Mouse (Mus musculus): ENCODE data around the gene Skp2. TPM values are rescaled to one million over a fixed set of nuclear protein-coding genes. Genes with fewer than 3 reads are reported as not detected.

Gene Skp2
- polyA plus RNA-seq, 1 experiment from 2014 or later, result 29.4 TPM

DNA sequence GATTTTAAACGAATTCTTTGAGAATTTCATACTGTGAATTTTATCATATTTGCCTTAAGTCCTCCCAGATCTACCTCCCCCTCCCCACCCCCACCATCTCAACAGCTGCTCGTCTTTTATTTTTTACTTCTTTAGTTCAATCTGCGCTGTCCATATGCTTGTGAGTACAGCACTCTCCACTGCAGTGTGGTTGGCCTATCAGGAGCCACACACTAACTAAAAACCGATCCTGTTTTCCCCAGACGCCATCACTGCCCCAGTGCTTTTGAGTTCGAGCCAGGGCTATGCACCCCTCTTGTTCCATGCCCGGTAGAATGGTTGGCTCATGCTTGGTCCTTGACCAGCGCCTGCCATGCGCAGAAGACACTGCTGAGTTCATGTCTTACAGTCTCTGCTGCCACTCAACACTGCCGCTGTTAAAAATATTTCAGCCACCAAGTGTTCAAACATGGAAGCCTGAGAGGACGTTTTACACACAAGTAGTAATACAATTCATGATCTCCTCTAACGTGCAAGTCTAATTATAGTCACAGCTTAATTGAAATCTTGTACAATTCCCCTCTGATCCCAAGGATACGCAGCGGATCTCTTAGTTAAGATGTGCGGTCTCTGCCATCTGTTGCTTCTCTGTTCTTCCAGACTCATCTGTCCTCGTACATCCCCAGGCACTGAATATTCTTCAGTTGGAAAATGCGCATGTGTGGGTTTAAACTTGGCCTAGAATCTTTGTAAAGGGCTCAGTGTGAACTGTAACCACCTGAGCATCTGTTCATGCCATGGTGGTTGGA, 67.1 kb downstream of the Skp2 start:
- no peak for ATAC-seq (ENCODE audit: extremely low read depth, insufficient number of reproducible peaks, low FRiP score, low TSS enrichment)
- Histone ChIP-seq H3K36me3 (peaks cover 70% of the 10 kb centered on the region), H3K4me1 (peaks cover 55% of the 10 kb centered on the region), H3K9me3 (no peaks in the 10 kb centered on the region), H3K4me2 (no peak overlapping the region), H3K27ac (replicated peaks) (no peak overlapping the region; the same call in 1 of the 2 replicates), H3K4me3 (no peak overlapping the region), H3K9ac (no peak overlapping the region), H3K27me3 (replicated peaks) (no peaks in the 10 kb centered on the region)
- WGBS, result 83% methylated on average over 17 of the region's 17 CpGs

DNA sequence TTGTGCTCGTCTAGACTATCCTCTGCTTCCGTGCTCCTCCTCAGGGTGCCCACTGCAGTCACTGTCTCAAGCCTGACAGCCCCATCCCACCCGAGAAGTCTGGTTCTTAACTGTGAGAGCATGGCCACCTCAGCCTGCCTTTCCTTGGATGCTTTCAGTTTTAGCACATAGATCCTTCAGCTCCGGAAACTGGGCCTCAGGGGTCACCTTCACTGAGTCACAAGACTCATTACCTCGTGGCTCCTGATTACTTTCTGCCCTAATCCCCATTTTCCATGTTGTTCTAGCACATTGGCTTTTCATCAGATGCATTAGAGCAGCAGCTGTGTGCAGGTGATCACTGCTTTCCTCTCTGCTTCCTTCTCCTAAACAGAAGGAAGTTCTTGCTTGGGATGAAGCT, 67.8 kb downstream of the Skp2 start:
- no peak for ATAC-seq (ENCODE audit: extremely low read depth, insufficient number of reproducible peaks, low FRiP score, low TSS enrichment)
- Histone ChIP-seq H3K4me1 (peaks cover 60% of the 10 kb centered on the region), H3K4me3 (no peak overlapping the region), H3K4me2 (peak overlapping the region; percentile 25), H3K9ac (0 out of 2 replicates have a peak overlapping the region, but pooled peaks have one; percentile 25), H3K9me3 (no peaks in the 10 kb centered on the region), H3K36me3 (peaks cover 63% of the 10 kb centered on the region), H3K27ac (replicated peaks) (peak overlapping the region; percentile 65), H3K27me3 (replicated peaks) (no peaks in the 10 kb centered on the region)
- 66% methylated on average over 5 of the region's 5 CpGs for WGBS

DNA sequence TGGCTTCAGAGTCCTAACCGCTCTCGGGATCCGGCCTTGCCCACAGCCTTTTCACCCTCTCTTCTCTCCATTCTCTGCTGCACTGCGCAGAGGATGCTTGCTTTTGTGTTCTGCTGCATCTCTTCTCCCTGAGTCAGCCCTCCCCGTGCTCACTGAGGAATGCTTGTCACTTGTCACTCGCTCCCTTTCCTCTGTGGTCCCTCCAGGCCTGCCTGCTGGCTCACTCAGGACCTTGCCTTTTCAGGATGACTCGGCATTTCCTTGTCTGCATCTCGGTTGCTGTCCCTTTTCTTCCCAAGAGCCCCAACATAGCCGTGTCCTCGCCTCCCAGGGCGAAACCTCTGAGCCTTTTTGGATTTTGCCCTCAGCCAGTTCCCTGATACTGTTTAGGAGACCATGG, 68.4 kb downstream of the Skp2 start:
- Histone ChIP-seq H3K36me3 (peaks cover 61% of the 10 kb centered on the region), H3K9me3 (no peaks in the 10 kb centered on the region), H3K9ac (no peak overlapping the region), H3K4me2 (peak overlapping the region; percentile 25), H3K27ac (replicated peaks) (peak overlapping the region; percentile 65), H3K4me1 (peaks cover 64% of the 10 kb centered on the region), H3K27me3 (replicated peaks) (no peaks in the 10 kb centered on the region), H3K4me3 (no peak overlapping the region)
- peak; percentile 68 for ATAC-seq (ENCODE audit: extremely low read depth, insufficient number of reproducible peaks, low FRiP score, low TSS enrichment)
- 29% methylated on average over 11 of the region's 11 CpGs for WGBS

DNA sequence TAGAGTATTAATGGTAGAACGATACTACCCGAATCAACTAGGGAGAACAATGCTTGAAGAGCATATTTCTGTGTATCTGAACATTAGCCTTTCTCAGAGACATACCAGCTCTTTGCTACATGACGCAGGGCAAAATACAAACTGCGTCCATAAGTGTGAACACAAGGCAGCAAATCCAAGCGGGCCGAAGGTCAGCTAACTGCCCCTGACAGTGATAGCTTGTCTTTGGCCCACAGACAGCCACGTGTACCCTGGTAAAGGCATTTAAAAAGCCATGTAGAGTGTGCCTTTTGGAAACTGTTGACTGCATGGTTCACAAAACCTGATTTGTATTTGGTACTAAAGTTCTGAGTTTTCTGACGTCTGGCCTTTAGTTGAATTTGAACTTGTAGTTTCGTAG, 72.5 kb downstream of the Skp2 start:
- peaks cover 27% of the 10 kb centered on the region for H3K36me3 ChIP-seq
- H3K9me3 ChIP-seq, result no peaks in the 10 kb centered on the region
- no peak overlapping the region for H3K9ac ChIP-seq
- H3K4me3 ChIP-seq, result no peak overlapping the region
- 72% methylated on average over 9 of the region's 9 CpGs for WGBS
- ATAC-seq (ENCODE audit: extremely low read depth, insufficient number of reproducible peaks, low FRiP score, low TSS enrichment), result no peak
- peak overlapping the region; percentile 6; the same call in 1 of the 2 replicates for H3K4me2 ChIP-seq
- H3K27me3 ChIP-seq (replicated peaks), result no peaks in the 10 kb centered on the region
- H3K4me1 ChIP-seq, result peaks cover 80% of the 10 kb centered on the region
- H3K27ac ChIP-seq (replicated peaks), result 0 out of 2 replicates have a peak overlapping the region, but pooled peaks have one; percentile 16

DNA sequence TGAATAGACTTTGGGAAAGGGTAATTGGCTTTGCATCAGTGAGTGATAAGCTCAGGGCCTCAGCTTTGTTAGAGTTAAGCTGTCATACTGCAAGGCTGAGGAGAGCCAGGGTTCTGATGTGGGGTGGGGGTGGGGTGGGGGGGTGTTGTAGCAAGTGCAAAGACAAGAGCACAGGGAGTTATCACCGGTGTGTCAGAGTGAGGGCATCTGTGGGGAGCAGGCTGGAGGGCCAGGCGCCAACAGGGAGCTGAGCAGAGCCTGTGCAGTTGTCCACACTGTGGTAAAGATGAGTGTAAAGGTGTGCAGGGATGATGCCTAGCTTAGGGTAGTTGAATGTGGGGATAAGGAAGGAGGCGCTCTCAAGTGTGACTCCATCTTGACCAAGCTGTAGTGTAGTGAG, 73.9 kb downstream of the Skp2 start:
- Histone ChIP-seq H3K4me2 (peak overlapping the region; percentile 42), H3K27ac (replicated peaks) (peak overlapping the region; percentile 75), H3K4me3 (no peak overlapping the region), H3K36me3 (peaks cover 21% of the 10 kb centered on the region), H3K9me3 (no peaks in the 10 kb centered on the region), H3K9ac (0 out of 2 replicates have a peak overlapping the region, but pooled peaks have one; percentile 33), H3K4me1 (peaks cover 80% of the 10 kb centered on the region), H3K27me3 (replicated peaks) (no peaks in the 10 kb centered on the region)
- 29% methylated on average over 3 of the region's 3 CpGs for WGBS
- no peak for ATAC-seq (ENCODE audit: extremely low read depth, insufficient number of reproducible peaks, low FRiP score, low TSS enrichment)

DNA sequence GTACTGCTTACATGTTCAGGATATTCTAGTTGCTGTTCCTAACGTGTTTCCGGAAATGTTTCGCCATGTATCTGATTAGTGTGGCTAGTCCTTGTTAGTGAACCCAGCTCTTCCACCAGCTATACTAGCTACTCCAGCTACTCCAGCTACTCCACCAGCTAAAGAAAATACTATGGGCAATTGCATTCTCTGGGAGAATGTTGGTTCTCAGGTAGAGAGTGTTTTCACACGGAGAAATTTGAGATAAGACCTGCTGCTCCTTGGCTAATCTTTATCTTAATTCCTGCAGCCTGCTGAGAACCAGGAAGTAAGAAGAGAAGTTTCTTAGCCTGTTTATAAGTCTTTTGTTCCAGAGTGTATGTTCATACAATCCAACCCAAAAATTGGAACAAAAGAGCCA, 75.0 kb downstream of the Skp2 start:
- H3K4me1 ChIP-seq, result peaks cover 80% of the 10 kb centered on the region
- peak overlapping the region; percentile 49 for H3K4me2 ChIP-seq
- peak overlapping the region; percentile 98 for H3K27ac ChIP-seq (replicated peaks)
- peak overlapping the region; percentile 14; the same call in 1 of the 2 replicates for H3K4me3 ChIP-seq
- H3K27me3 ChIP-seq (replicated peaks), result no peaks in the 10 kb centered on the region
- peak overlapping the region; percentile 40; the same call in 1 of the 2 replicates for H3K9ac ChIP-seq
- peaks cover 15% of the 10 kb centered on the region for H3K36me3 ChIP-seq
- no peaks in the 10 kb centered on the region for H3K9me3 ChIP-seq
- WGBS, result 18% methylated on average over 4 of the region's 4 CpGs
- no peak for ATAC-seq (ENCODE audit: extremely low read depth, insufficient number of reproducible peaks, low FRiP score, low TSS enrichment)

DNA sequence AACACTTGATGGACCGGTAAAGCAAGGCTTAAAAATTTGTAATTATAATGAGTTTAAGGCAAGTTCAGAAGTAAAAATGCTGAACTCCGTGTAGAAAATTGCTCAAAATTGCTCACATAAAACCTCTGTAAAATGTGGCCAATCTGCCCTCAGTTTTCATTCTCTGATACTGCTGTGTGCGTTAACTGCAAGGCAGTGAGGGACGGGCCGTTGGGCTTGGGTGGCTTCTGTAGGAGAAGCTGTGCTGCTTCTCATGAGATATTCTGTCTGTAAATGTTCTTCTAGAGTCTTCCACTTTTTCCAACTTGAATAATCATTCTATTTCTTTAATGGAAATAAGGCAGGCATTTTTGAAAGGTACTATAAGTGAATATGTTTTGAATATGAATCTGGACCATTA, 75.6 kb downstream of the Skp2 start:
- ATAC-seq (ENCODE audit: extremely low read depth, insufficient number of reproducible peaks, low FRiP score, low TSS enrichment), result no peak
- peaks cover 11% of the 10 kb centered on the region for H3K36me3 ChIP-seq
- peak overlapping the region; percentile 98 for H3K27ac ChIP-seq (replicated peaks)
- H3K9me3 ChIP-seq, result no peaks in the 10 kb centered on the region
- H3K27me3 ChIP-seq (replicated peaks), result no peaks in the 10 kb centered on the region
- H3K4me3 ChIP-seq, result peak overlapping the region; percentile 28
- peak overlapping the region; percentile 74; the same call in 1 of the 2 replicates for H3K9ac ChIP-seq
- H3K4me2 ChIP-seq, result peak overlapping the region; percentile 66
- 35% methylated on average over 5 of the region's 5 CpGs for WGBS
- H3K4me1 ChIP-seq, result peaks cover 82% of the 10 kb centered on the region

DNA sequence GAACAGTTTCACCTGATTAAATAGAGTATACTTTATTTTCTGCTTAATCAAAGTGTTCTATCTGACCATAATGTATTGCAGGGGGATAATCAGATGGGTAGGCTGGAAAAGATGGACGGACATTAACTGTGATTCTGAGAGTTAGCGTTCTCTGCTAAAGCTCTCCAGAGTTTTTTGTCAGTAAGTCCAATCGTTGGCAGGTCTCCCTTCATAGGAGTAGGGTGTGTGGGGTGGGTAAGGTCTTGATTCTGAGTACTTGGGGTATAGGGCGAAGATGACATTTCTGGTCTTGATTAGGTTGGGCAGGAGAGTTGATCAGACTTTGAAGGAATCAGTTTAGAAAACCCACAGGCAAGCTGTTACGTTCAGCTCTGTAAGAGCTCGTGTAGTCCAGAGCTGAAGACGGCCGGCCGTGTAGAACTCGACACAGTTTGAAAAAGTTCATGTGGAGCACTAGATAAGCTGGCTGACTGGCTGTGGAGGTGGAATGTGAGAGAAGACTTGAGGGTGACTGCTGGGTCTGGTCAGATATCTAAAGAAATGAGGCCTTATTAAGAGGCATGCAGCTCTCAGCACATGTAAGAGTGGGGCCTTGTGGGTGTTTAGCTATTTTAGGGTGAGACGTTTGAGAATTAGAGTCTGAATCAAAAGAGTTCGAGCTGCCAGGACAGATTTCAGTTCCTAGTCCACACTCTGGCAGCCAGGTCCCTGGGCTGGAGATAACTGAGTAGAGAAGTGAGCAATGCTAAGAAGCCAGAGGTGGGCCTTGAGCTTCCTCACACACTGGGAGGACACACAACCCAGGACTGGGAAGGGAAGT, 76.5 kb downstream of the Skp2 start:
- Histone ChIP-seq H3K9ac (peak overlapping the region; percentile 74), H3K36me3 (peaks cover 4% of the 10 kb centered on the region; the same call in 1 of the 2 replicates), H3K9me3 (no peaks in the 10 kb centered on the region), H3K27me3 (replicated peaks) (no peaks in the 10 kb centered on the region), H3K27ac (replicated peaks) (peak overlapping the region; percentile 98), H3K4me2 (peak overlapping the region; percentile 66), H3K4me3 (peak overlapping the region; percentile 28), H3K4me1 (peaks cover 92% of the 10 kb centered on the region)
- WGBS, result 18% methylated on average over 12 of the region's 12 CpGs
- ATAC-seq (ENCODE audit: extremely low read depth, insufficient number of reproducible peaks, low FRiP score, low TSS enrichment), result peak; percentile 38; the same call in 1 of the 2 replicates

DNA sequence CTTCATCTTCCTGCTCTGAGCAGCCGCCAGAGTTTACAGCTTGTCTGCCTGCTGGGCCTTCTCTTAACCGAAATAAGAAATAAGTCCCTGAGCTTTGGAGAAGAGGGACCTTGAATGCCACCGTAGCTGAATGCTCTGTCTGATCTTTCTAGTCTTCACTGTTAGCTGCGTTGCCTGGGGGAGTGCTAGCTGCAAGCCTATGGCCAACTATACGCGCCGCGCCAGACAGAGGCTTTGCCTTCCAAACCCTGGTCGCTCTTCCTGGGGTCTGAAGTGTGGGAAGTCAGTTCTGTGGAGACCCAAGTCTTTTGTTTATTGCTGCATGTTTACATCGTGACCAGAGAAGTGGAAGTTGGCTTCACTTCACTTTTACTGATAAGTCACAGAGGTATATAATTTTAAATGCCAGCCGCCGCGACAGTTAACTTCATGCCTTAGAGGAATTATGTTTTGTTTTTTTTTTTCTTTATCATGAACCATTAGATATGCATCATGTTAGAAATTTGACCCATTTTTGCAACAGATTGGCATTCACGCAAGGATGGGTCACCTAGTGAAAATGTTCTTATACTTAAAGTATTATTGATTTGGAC, 79.5 kb downstream of the Skp2 start:
- peak overlapping the region; percentile 99 for H3K4me3 ChIP-seq
- 43% methylated on average over 14 of the region's 14 CpGs for WGBS
- peak overlapping the region; percentile 80 for H3K4me2 ChIP-seq
- ATAC-seq (ENCODE audit: extremely low read depth, insufficient number of reproducible peaks, low FRiP score, low TSS enrichment), result no peak
- peak overlapping the region; percentile 97 for H3K27ac ChIP-seq (replicated peaks)
- no peaks in the 10 kb centered on the region for H3K36me3 ChIP-seq
- no peaks in the 10 kb centered on the region for H3K9me3 ChIP-seq
- peak overlapping the region; percentile 76 for H3K9ac ChIP-seq
- H3K4me1 ChIP-seq, result peaks cover 73% of the 10 kb centered on the region
- no peaks in the 10 kb centered on the region for H3K27me3 ChIP-seq (replicated peaks)

DNA sequence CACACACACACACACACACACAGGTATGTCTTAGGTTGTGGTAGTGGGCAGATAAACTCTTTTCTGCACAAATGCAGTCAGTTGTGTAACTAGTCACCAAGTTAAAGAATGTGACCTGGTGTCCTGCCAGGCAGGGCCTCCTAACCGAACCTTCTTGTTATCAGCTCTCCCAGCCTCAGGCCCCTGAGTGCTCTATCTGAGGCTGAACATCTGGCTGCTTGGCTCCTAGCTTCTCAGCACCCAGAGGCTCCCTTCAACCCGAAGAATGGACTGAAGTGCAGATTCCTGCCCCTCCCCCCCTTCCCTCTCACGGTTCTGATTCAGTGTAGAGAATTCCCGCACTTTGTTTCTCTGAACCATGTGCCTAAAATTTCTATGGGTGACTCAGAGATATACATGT, 80.6 kb downstream of the Skp2 start:
- peak overlapping the region; percentile 97 for H3K27ac ChIP-seq (replicated peaks)
- WGBS, result 4% methylated on average over 4 of the region's 4 CpGs

DNA sequence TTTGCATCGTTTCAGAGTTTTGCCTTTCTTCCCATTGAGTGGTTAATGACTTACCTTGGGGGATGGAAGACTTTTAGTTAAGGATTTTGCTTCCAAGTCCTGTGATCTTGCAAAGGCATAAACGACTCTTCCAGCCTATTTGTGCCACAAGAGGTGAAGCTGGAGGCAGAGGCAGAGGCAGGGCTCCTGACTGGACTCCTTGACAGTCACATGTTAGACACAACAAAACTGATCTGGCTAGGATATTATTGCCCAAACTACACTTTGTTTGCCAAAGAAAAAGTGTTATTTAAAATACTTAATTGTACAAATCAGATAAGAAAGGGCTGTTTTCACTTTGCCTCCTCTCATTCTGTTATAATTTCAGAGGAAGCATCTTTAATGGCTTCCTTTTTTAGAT, 81.1 kb downstream of the Skp2 start:
- H3K27me3 ChIP-seq (replicated peaks), result no peaks in the 10 kb centered on the region
- H3K36me3 ChIP-seq, result no peaks in the 10 kb centered on the region
- H3K4me3 ChIP-seq, result peak overlapping the region; percentile 99
- ATAC-seq (ENCODE audit: extremely low read depth, insufficient number of reproducible peaks, low FRiP score, low TSS enrichment), result no peak
- peak overlapping the region; percentile 98; the same call in 1 of the 2 replicates for H3K9ac ChIP-seq
- H3K9me3 ChIP-seq, result no peaks in the 10 kb centered on the region
- H3K4me2 ChIP-seq, result peak overlapping the region; percentile 80
- 16% methylated on average over 2 of the region's 2 CpGs for WGBS
- H3K27ac ChIP-seq (replicated peaks), result peak overlapping the region; percentile 97
- H3K4me1 ChIP-seq, result peaks cover 68% of the 10 kb centered on the region

More for the DNA sequence above, 80.6 kb downstream of the Skp2 start:
- peak; percentile 35 for ATAC-seq (ENCODE audit: extremely low read depth, insufficient number of reproducible peaks, low FRiP score, low TSS enrichment)
- Histone ChIP-seq H3K9me3 (no peaks in the 10 kb centered on the region), H3K4me3 (peak overlapping the region; percentile 99), H3K9ac (peak overlapping the region; percentile 76), H3K27me3 (replicated peaks) (no peaks in the 10 kb centered on the region), H3K4me1 (peaks cover 73% of the 10 kb centered on the region), H3K4me2 (peak overlapping the region; percentile 80), H3K36me3 (no peaks in the 10 kb centered on the region)
